Mouse (Mus musculus): ENCODE results near the gene Large2. TPM values are rescaled to one million over a fixed set of nuclear protein-coding genes. Genes with fewer than 3 reads are reported as not detected.

Large2 gene
- 1.9 TPM in 1 of 2 replicates, not detected in the other for polyA plus RNA-seq (2012; ENCODE audit: insufficient read depth, insufficient read length, missing spikeins)

DNA sequence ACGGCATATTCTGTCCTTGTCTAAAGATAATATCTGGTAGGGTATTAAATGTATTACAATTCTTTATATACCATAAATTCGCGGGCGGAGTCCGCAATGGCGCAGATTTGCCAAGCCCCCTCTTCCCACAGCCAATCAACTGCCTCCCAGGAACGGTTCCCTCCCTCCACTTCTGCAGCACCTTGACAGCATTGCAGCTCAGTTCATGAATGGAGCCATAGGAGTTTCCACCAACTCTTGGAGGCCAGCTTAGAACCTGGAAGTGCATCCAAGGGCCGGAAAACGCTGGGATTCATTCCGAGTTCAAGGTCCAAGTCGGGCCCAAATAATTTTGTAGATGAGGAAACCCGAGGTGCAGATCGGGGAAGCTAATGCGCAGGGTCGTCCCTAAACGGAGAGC lies at the start of gene Large2, which contains the start of gene Pex16:
TSS of gene Large2 (minus strand) at position 356 of the 400 bp plus-strand sequence.
TSS of gene Pex16 (plus strand) at position 163 of the 400 bp plus-strand sequence.
- peak within 1 kb of the TSS; percentile 78 for H3K4me3 ChIP-seq (ENCODE audit: insufficient read depth, low read depth, low read length)
- H3K27ac ChIP-seq (replicated peaks; ENCODE audit: low read depth, low read length), result peak within 1 kb of the TSS; percentile 79
- peaks cover 13% of the 10 kb centered on the region for H3K4me1 ChIP-seq (ENCODE audit: control insufficient read depth, insufficient read depth, insufficient read length, low read length)

GRCm38 (mm10) chr2:92423702-92424461 lies 49.2 kb upstream of the Large2 start:
- peak overlapping the region; percentile 13; the same call in 1 of the 2 replicates for H3K4me3 ChIP-seq (ENCODE audit: insufficient read depth, low read depth, low read length)
- peak overlapping the region; percentile 91 for H3K27ac ChIP-seq (replicated peaks; ENCODE audit: low read depth, low read length)
- peaks cover 58% of the 10 kb centered on the region for H3K4me1 ChIP-seq (ENCODE audit: control insufficient read depth, insufficient read depth, insufficient read length, low read length)

DNA sequence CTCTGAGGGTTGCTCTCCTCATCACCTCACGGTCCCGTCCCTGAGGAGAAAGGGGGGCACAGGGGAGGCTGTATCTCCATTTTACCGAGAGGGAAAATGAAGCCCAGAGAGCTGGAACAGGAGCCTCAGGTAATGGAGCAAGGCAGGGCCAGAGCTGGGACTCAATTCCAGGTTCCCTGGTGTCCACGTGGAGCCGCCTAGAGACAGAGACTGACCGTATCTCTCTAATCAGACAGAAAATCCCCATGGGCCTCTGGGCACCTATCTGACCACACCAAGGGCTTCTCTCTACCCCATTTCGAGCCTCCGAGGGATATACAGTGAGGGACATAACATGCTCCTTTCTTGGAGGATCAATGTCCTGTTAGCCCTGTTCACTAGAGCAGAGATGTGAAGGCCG lies 48.5 kb upstream of the Large2 start:
- Histone ChIP-seq H3K27ac (replicated peaks; ENCODE audit: low read depth, low read length) (peak overlapping the region; percentile 91), H3K4me3 (ENCODE audit: insufficient read depth, low read depth, low read length) (no peak overlapping the region)

GRCm38 (mm10) chr2:92422388-92423135 lies 47.9 kb upstream of the Large2 start:
- Histone ChIP-seq H3K4me1 (ENCODE audit: control insufficient read depth, insufficient read depth, insufficient read length, low read length) (peaks cover 48% of the 10 kb centered on the region), H3K4me3 (ENCODE audit: insufficient read depth, low read depth, low read length) (no peak overlapping the region), H3K27ac (replicated peaks; ENCODE audit: low read depth, low read length) (peak overlapping the region; percentile 91)

More for the DNA sequence above, 48.5 kb upstream of the Large2 start:
- H3K4me1 ChIP-seq (ENCODE audit: control insufficient read depth, insufficient read depth, insufficient read length, low read length), result peaks cover 54% of the 10 kb centered on the region

DNA sequence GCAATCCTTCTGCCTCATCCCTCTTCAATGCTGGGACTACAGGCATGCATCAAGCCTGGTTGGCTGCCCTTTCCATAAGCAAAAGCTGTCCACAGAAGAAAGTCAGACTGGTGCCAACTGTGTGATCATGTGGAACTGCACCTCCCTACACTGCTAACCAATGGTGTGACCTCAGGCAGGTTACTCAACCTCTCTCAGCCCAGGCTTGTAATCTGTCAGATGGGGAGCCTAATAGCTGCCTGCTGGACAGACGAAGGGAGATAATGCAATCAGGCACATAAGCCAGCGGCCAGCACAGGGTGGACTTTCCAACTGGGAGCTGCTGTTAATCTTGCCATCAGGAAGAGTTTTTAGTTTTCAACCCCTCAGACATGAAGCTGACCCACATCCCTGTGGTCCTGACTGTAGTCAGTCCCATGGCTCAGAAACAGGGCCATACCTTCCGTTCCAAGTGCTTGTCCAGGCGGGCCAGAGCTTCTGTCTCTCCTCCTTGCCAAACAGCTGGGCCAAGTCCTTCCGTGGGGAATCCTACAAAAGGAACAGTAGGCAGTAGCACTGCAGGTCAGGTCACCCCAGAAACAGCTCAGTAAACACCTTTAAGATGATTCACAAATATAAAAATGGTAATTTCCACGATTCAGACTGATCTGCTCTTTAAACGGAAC lies 47.2 kb upstream of the Large2 start:
- H3K27ac ChIP-seq (replicated peaks; ENCODE audit: low read depth, low read length), result peak overlapping the region; percentile 91

GRCm38 (mm10) chr2:92411705-92412104 lies 37.0 kb upstream of the Large2 start:
- Histone ChIP-seq H3K27ac (replicated peaks; ENCODE audit: low read depth, low read length) (no peak overlapping the region), H3K4me3 (ENCODE audit: insufficient read depth, low read depth, low read length) (no peak overlapping the region), H3K4me1 (ENCODE audit: control insufficient read depth, insufficient read depth, insufficient read length, low read length) (0 out of 2 replicates have a peak, but pooled peaks cover 3% of the 10 kb centered on the region)

More for the DNA sequence above, 47.2 kb upstream of the Large2 start:
- no peak overlapping the region for H3K4me3 ChIP-seq (ENCODE audit: insufficient read depth, low read depth, low read length)
- H3K4me1 ChIP-seq (ENCODE audit: control insufficient read depth, insufficient read depth, insufficient read length, low read length), result peaks cover 42% of the 10 kb centered on the region

GRCm38 (mm10) chr2:92408309-92409045 lies 33.8 kb upstream of the Large2 start:
- 0 out of 2 replicates have a peak, but pooled peaks cover 3% of the 10 kb centered on the region for H3K4me1 ChIP-seq (ENCODE audit: control insufficient read depth, insufficient read depth, insufficient read length, low read length)
- H3K27ac ChIP-seq (replicated peaks; ENCODE audit: low read depth, low read length), result no peak overlapping the region
- no peak overlapping the region for H3K4me3 ChIP-seq (ENCODE audit: insufficient read depth, low read depth, low read length)

DNA sequence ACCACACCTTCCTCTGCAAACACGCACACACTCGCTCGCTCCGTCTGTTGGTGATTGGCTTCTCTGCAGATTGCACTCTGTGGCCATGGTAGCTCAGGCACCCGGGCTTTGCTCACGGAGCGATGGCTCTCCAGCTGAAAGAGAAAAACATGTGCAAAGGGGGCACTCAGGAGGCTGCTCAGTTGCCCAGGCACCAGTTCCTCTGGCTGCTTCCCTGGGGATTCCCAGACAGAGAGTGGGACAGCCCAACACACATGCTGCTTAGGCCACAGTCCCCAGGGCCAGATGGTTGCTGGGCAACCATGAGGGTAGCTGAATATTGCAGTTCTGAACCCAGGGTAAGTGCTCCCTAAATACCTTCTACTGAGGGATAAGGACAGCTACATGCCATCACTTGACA lies 31.0 kb upstream of the Large2 start:
- no peak overlapping the region for H3K27ac ChIP-seq (replicated peaks; ENCODE audit: low read depth, low read length)
- no peaks in the 10 kb centered on the region; the same call in 1 of the 2 replicates for H3K4me1 ChIP-seq (ENCODE audit: control insufficient read depth, insufficient read depth, insufficient read length, low read length)
- H3K4me3 ChIP-seq (ENCODE audit: insufficient read depth, low read depth, low read length), result no peak overlapping the region

- H3K4me3 ChIP-seq (ENCODE audit: insufficient read depth, low read depth, low read length), result no peak overlapping the region
- no peaks in the 10 kb centered on the region; the same call in 1 of the 2 replicates for H3K4me1 ChIP-seq (ENCODE audit: control insufficient read depth, insufficient read depth, insufficient read length, low read length)
- no peak overlapping the region for H3K27ac ChIP-seq (replicated peaks; ENCODE audit: low read depth, low read length)
These were observed 30.1 kb upstream of the Large2 start for GRCm38 (mm10) chr2:92404737-92405136.

DNA sequence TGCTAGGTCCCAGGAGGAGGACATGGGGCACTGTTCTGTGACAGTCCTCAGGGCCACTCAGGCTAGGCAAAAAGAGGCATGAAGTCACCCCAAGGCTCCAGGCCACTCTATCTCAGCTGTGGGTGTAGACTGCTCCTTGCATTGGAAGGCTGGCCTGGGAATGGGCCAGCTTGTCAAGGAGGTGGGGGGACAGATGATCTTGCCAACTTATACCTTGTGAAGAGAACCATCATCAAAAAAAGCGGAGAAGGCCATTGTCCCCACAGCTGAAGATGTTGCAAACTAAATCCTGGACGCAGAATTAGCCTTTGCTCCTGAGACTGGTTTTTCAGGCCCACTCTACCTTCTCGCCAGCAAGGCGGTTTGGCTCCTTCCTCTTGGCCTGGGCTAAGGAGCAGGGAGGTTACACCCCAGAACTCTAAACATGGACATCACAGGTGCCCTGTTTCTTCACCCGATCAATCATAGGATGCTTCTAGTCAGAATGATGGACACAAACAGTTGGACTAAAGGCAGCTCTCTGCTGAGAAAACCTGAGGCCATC lies 29.2 kb upstream of the Large2 start:
- H3K4me1 ChIP-seq (ENCODE audit: control insufficient read depth, insufficient read depth, insufficient read length, low read length), result no peaks in the 10 kb centered on the region; the same call in 1 of the 2 replicates
- H3K4me3 ChIP-seq (ENCODE audit: insufficient read depth, low read depth, low read length), result no peak overlapping the region
- no peak overlapping the region for H3K27ac ChIP-seq (replicated peaks; ENCODE audit: low read depth, low read length)

DNA sequence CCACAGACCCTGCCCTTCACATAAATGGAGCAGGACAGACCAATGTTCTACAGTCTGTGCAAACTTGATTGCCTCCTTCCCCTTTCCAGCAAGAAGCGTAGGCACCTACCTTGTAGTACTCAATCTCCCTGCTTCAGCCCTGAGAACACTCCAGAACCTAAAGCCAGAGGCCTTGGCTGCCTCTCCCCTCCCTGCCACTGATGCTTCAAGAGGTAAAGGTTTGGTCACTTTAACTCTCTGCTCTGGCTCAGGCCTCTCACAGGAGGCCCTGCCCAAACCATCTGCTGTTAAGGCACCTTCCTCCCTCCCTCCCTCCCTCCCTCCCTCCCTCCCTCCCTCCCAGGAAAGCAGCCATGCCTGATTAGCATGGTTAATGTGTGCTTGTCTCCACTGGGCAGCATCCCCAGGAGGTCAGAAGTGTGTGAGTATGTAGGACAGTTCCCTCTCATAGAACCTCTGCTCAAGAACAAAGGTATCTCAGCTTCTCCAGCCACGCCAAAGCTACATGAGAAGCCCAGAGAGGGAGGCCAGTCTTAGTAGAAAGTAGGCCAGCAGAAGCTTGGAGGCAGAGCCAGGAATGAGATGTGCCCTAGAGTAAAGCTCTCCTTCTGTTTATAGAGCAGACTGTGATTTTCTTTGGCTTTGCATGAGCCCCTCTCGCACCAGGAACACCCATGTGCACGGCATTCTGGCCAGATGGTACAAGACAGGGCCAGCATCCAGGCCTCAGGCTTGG lies 28.1 kb upstream of the Large2 start:
- no peak overlapping the region for H3K4me3 ChIP-seq (ENCODE audit: insufficient read depth, low read depth, low read length)
- no peak overlapping the region for H3K27ac ChIP-seq (replicated peaks; ENCODE audit: low read depth, low read length)

GRCm38 (mm10) chr2:92401091-92401561 lies 26.5 kb upstream of the Large2 start, which contains the start of gene Mapk8ip1:
Gene Mapk8ip1, minus strand, starts transcription at chr2:92401263.
- no peaks in the 10 kb centered on the region; the same call in 1 of the 2 replicates for H3K4me1 ChIP-seq (ENCODE audit: control insufficient read depth, insufficient read depth, insufficient read length, low read length)
- peak within 1 kb of the TSS; percentile 52 for H3K4me3 ChIP-seq (ENCODE audit: insufficient read depth, low read depth, low read length)
- no peak within 1 kb of the TSS for H3K27ac ChIP-seq (replicated peaks; ENCODE audit: low read depth, low read length)

More for the DNA sequence above, 28.1 kb upstream of the Large2 start:
- no peaks in the 10 kb centered on the region; the same call in 1 of the 2 replicates for H3K4me1 ChIP-seq (ENCODE audit: control insufficient read depth, insufficient read depth, insufficient read length, low read length)

- Histone ChIP-seq H3K4me3 (ENCODE audit: insufficient read depth, low read depth, low read length) (peak overlapping the region; percentile 52), H3K4me1 (ENCODE audit: control insufficient read depth, insufficient read depth, insufficient read length, low read length) (no peaks in the 10 kb centered on the region; the same call in 1 of the 2 replicates), H3K27ac (replicated peaks; ENCODE audit: low read depth, low read length) (no peak overlapping the region)
These were observed 26.0 kb upstream of the Large2 start for GRCm38 (mm10) chr2:92400682-92401081.
